Mouse (Mus musculus) forebrain, embryonic 12.5 days (tissue): Measurements from ENCODE around the gene Fbl. TPM values are rescaled to one million over a fixed set of nuclear protein-coding genes. Genes with fewer than 3 reads are reported as not detected.
"Not testable (repeated sequence)": the region's sequence is repeated elsewhere in the genome, so short reads cannot be mapped to it uniquely, and the experiment has no call there.

ENCODE experiments used
- ATAC-seq: fragments of 200-750 bp; cut with Nextera tagmentation; 2 replicates; pipeline ENCODE4 v1.8.0; 2017; ENCODE audit warnings: moderate TSS enrichment; ENCODE audit not compliant: low FRiP score
- H3K27ac ChIP-seq: fragments of 300-500 bp; sonication (generic); 2 replicates; pipeline ENCODE4 v1.5.1; 2016; ENCODE audit warnings: mild to moderate bottlenecking
- H3K27me3 ChIP-seq: fragments of 300-500 bp; sonication (generic); 2 replicates; pipeline ENCODE4 v1.6.1; 2016; ENCODE audit warnings: mild to moderate bottlenecking
- H3K36me3 ChIP-seq: fragments of 300-500 bp; sonication (generic); replicated peaks from 2 replicates; pipeline ENCODE4 v1.6.1; 2016; ENCODE audit warnings: mild to moderate bottlenecking
- H3K4me1 ChIP-seq: fragments of 300-500 bp; sonication (generic); 2 replicates; pipeline ENCODE4 v1.6.1; 2016
- H3K4me2 ChIP-seq: fragments of 300-500 bp; sonication (generic); 2 replicates; pipeline ENCODE4 v1.6.1; 2016; ENCODE audit warnings: mild to moderate bottlenecking, moderate library complexity
- H3K4me3 ChIP-seq: fragments of 300-500 bp; sonication (generic); replicated peaks from 2 replicates; pipeline ENCODE4 v1.5.1; 2016; ENCODE audit warnings: mild to moderate bottlenecking
- H3K9ac ChIP-seq: fragments of 300-500 bp; sonication (generic); 2 replicates; pipeline ENCODE4 v1.6.1; 2016; ENCODE audit warnings: mild to moderate bottlenecking
- H3K9me3 ChIP-seq: fragments of 300-500 bp; sonication (generic); 2 replicates; pipeline ENCODE4 v1.6.1; 2016
- WGBS: fragments of 180-500 bp; shearing (Covaris S2); methylation state at CpG from one replicate; pipeline ENCODE4 v1.1.7; 2016; 5-methylcytosine and 5-hydroxymethylcytosine counted together
- polyA plus RNA-seq: library from polyadenylated mRNA; unstranded; fragments of >200 nt; fragmentation: Nextera tagmentation; extraction: Ambion mirVana; gene quantifications from 2 replicates; pipeline ENCODE4 v1.2.1, GENCODE M21; 2016

The Fbl gene
- 147 and 151 TPM in 2 replicates for polyA plus RNA-seq

- Histone ChIP-seq H3K4me3 (peak within 1 kb of the TSS; percentile 87), H3K4me1 (peaks cover 32% of the 10 kb centered on the region), H3K36me3 (no peaks in the 10 kb centered on the region), H3K9ac (peak within 1 kb of the TSS; percentile 85), H3K27me3 (no peaks in the 10 kb centered on the region), H3K27ac (peak within 1 kb of the TSS; percentile 83), H3K9me3 (peaks cover 6% of the 10 kb centered on the region; the same call in 1 of the 2 replicates), H3K4me2 (peak within 1 kb of the TSS; percentile 94)
- WGBS = under 1% methylated on average over 80 of the region's 80 CpGs
- ATAC-seq = peak; percentile 96
Observed at GRCm38 (mm10) chr7:28169489-28170422, at the start of gene Fbl. Gene Fbl, plus strand, starts transcription at chr7:28169710.

GRCm38 (mm10) chr7:28129166-28129565 lies 40.3 kb upstream of the Fbl start, which contains the start of gene 9530053A07Rik:
Gene 9530053A07Rik, plus strand, starts transcription at chr7:28129466.
- WGBS = 94% methylated on average over 5 of the region's 5 CpGs
- Histone ChIP-seq H3K27me3 (0 out of 2 replicates have a peak, but pooled peaks cover 4% of the 10 kb centered on the region), H3K27ac (no peak within 1 kb of the TSS), H3K4me1 (no peaks in the 10 kb centered on the region), H3K36me3 (no peaks in the 10 kb centered on the region), H3K9ac (no peak within 1 kb of the TSS), H3K4me3 (no peak within 1 kb of the TSS), H3K4me2 (no peak within 1 kb of the TSS), H3K9me3 (no peaks in the 10 kb centered on the region)
- no peak for ATAC-seq

GRCm38 (mm10) chr7:28137613-28138012 lies 31.9 kb upstream of the Fbl start:
- peaks cover 4% of the 10 kb centered on the region; the same call in 1 of the 2 replicates for H3K27me3 ChIP-seq
- ATAC-seq = no peak
- H3K27ac ChIP-seq = no peak overlapping the region
- no peaks in the 10 kb centered on the region for H3K4me1 ChIP-seq
- H3K9me3 ChIP-seq = no peaks in the 10 kb centered on the region
- H3K4me3 ChIP-seq = no peak overlapping the region
- 54% methylated on average over 5 of the region's 5 CpGs for WGBS
- H3K4me2 ChIP-seq = no peak overlapping the region
- H3K9ac ChIP-seq = no peak overlapping the region
- H3K36me3 ChIP-seq = no peaks in the 10 kb centered on the region

GRCm38 (mm10) chr7:28148263-28148662 lies 21.2 kb upstream of the Fbl start:
- peak; percentile 71 for ATAC-seq
- no peak overlapping the region for H3K4me2 ChIP-seq
- peaks cover 9% of the 10 kb centered on the region; the same call in 1 of the 2 replicates for H3K4me1 ChIP-seq
- H3K27ac ChIP-seq = no peak overlapping the region
- WGBS = 17% methylated on average over 3 of the region's 3 CpGs
- H3K9ac ChIP-seq = no peak overlapping the region
- no peaks in the 10 kb centered on the region for H3K36me3 ChIP-seq
- H3K27me3 ChIP-seq = peaks cover 15% of the 10 kb centered on the region; the same call in 1 of the 2 replicates
- no peak overlapping the region for H3K4me3 ChIP-seq
- no peaks in the 10 kb centered on the region for H3K9me3 ChIP-seq

GRCm38 (mm10) chr7:28149841-28150240 lies 19.7 kb upstream of the Fbl start:
- H3K4me2 ChIP-seq = no peak overlapping the region
- H3K27ac ChIP-seq = no peak overlapping the region
- H3K9ac ChIP-seq = no peak overlapping the region
- peaks cover 15% of the 10 kb centered on the region; the same call in 1 of the 2 replicates for H3K27me3 ChIP-seq
- WGBS = 89% methylated on average over 1 of the region's 1 CpGs
- H3K9me3 ChIP-seq = no peaks in the 10 kb centered on the region
- no peaks in the 10 kb centered on the region for H3K36me3 ChIP-seq
- H3K4me1 ChIP-seq = peaks cover 9% of the 10 kb centered on the region; the same call in 1 of the 2 replicates
- no peak for ATAC-seq
- H3K4me3 ChIP-seq = no peak overlapping the region

GRCm38 (mm10) chr7:28151584-28152221 lies 17.8 kb upstream of the Fbl start:
- H3K36me3 ChIP-seq = no peaks in the 10 kb centered on the region
- peaks cover 9% of the 10 kb centered on the region; the same call in 1 of the 2 replicates for H3K4me1 ChIP-seq
- no peaks in the 10 kb centered on the region for H3K9me3 ChIP-seq
- no peak overlapping the region for H3K9ac ChIP-seq
- H3K4me3 ChIP-seq = no peak overlapping the region
- H3K27ac ChIP-seq = no peak overlapping the region
- 14% methylated on average over 13 of the region's 13 CpGs for WGBS
- ATAC-seq = no peak
- no peak overlapping the region for H3K4me2 ChIP-seq
- H3K27me3 ChIP-seq = peaks cover 13% of the 10 kb centered on the region; the same call in 1 of the 2 replicates

- not testable (repeated sequence) for H3K27ac ChIP-seq, H3K27me3 ChIP-seq, H3K4me3 ChIP-seq, H3K4me1 ChIP-seq, H3K4me2 ChIP-seq, ATAC-seq, H3K9ac ChIP-seq, H3K9me3 ChIP-seq, H3K36me3 ChIP-seq
- 46% methylated on average over 5 of the region's 5 CpGs for WGBS
Observed at GRCm38 (mm10) chr7:28153595-28153994, 15.9 kb upstream of the Fbl start.

GRCm38 (mm10) chr7:28159292-28159691 lies 10.2 kb upstream of the Fbl start:
- 76% methylated on average over 6 of the region's 6 CpGs for WGBS

GRCm38 (mm10) chr7:28159893-28160292 lies 9.6 kb upstream of the Fbl start:
- H3K9ac ChIP-seq = no peak overlapping the region
- H3K36me3 ChIP-seq = no peaks in the 10 kb centered on the region
- H3K27ac ChIP-seq = no peak overlapping the region
- no peaks in the 10 kb centered on the region for H3K9me3 ChIP-seq
- no peak overlapping the region for H3K4me2 ChIP-seq
- WGBS = 84% methylated on average over 3 of the region's 3 CpGs
- no peak overlapping the region for H3K4me3 ChIP-seq
- no peaks in the 10 kb centered on the region for H3K4me1 ChIP-seq
- no peak for ATAC-seq
- no peaks in the 10 kb centered on the region for H3K27me3 ChIP-seq

More at GRCm38 (mm10) chr7:28159292-28159691, 10.2 kb upstream of the Fbl start:
- H3K27ac ChIP-seq = no peak overlapping the region
- no peaks in the 10 kb centered on the region for H3K27me3 ChIP-seq
- no peaks in the 10 kb centered on the region for H3K36me3 ChIP-seq
- no peak overlapping the region for H3K4me2 ChIP-seq
- H3K4me1 ChIP-seq = no peaks in the 10 kb centered on the region
- H3K9me3 ChIP-seq = no peaks in the 10 kb centered on the region
- ATAC-seq = no peak
- no peak overlapping the region for H3K9ac ChIP-seq
- no peak overlapping the region for H3K4me3 ChIP-seq

GRCm38 (mm10) chr7:28161163-28161749 lies 8.3 kb upstream of the Fbl start:
- ATAC-seq = no peak
- H3K36me3 ChIP-seq = no peaks in the 10 kb centered on the region
- H3K4me3 ChIP-seq = no peak overlapping the region
- H3K9ac ChIP-seq = no peak overlapping the region
- H3K27ac ChIP-seq = no peak overlapping the region
- no peak overlapping the region for H3K4me2 ChIP-seq
- WGBS = 60% methylated on average over 9 of the region's 9 CpGs
- H3K9me3 ChIP-seq = peaks cover 6% of the 10 kb centered on the region; the same call in 1 of the 2 replicates
- no peaks in the 10 kb centered on the region for H3K27me3 ChIP-seq
- no peaks in the 10 kb centered on the region for H3K4me1 ChIP-seq

GRCm38 (mm10) chr7:28165406-28165805 lies 4.1 kb upstream of the Fbl start:
- Histone ChIP-seq H3K4me2 (no peak overlapping the region), H3K27ac (no peak overlapping the region), H3K9ac (no peak overlapping the region), H3K27me3 (no peaks in the 10 kb centered on the region), H3K4me1 (peaks cover 18% of the 10 kb centered on the region), H3K4me3 (no peak overlapping the region), H3K9me3 (peaks cover 6% of the 10 kb centered on the region; the same call in 1 of the 2 replicates), H3K36me3 (no peaks in the 10 kb centered on the region)
- WGBS = 79% methylated on average over 6 of the region's 6 CpGs
- ATAC-seq = no peak
